Mouse (Mus musculus) myocyte (in vitro differentiated cells): Measurements from ENCODE around the gene Nfya.

Experiments
- MYOG ChIP-seq, 3 experiments: IDR thresholded peaks; one replicate each; pipeline ENCODE4 v1.6.1; 2011; ENCODE audit warnings: control low read depth in 2 of 3, low read depth in 2 of 3, mild to moderate bottlenecking in 2 of 3; ENCODE audit not compliant: insufficient read length in 2 of 3, control insufficient read depth in 1 of 3, insufficient read depth in 1 of 3
- POLR2A ChIP-seq: IDR thresholded peaks from one replicate; pipeline ENCODE4 v1.6.1; 2011; ENCODE audit warnings: low read depth, mild to moderate bottlenecking, control low read depth, moderate library complexity; ENCODE audit not compliant: insufficient read length
- POLR2AphosphoS2 ChIP-seq: IDR thresholded peaks from one replicate; pipeline ENCODE4 v1.6.1; 2011; ENCODE audit warnings: low read depth, control low read depth; ENCODE audit not compliant: insufficient read length
- USF1 ChIP-seq: IDR thresholded peaks from one replicate; pipeline ENCODE4 v1.6.1; 2011; ENCODE audit warnings: low read depth, mild to moderate bottlenecking, control low read depth, moderate library complexity

- no peak for TF ChIP-seq POLR2A
- no peak for TF ChIP-seq USF1
- no peak for TF ChIP-seq POLR2AphosphoS2
- no peak for TF ChIP-seq MYOG (IDR thresholded peaks at IDR 0.05; ENCODE audit: control insufficient read depth in 1 of 3, insufficient read depth in 1 of 3, insufficient read length in 2 of 3, low read depth in 2 of 3)
Measured at GRCm38 (mm10) chr17:48455955-48456354, 46.2 kb upstream of the Nfya start.
